Mouse (Mus musculus) myocyte (in vitro differentiated cells): ENCODE measurements around the gene Nuak1. TPM values are rescaled to one million over a fixed set of nuclear protein-coding genes. Genes with fewer than 3 reads are reported as not detected.

ENCODE experiments used
- H3K27me3 ChIP-seq: one replicate; pipeline ENCODE4 v1.6.1; 2011; ENCODE audit not compliant: control insufficient read depth, insufficient read depth, insufficient read length
- H3K36me3 ChIP-seq: one replicate; pipeline ENCODE4 v1.6.1; 2011; ENCODE audit not compliant: control insufficient read depth, insufficient read depth
- H3K4me2 ChIP-seq: one replicate; pipeline ENCODE4 v1.6.1; 2011; ENCODE audit warnings: low read depth, control low read depth
- H3K4me3 ChIP-seq: one replicate; pipeline ENCODE4 v1.5.1; 2011; ENCODE audit warnings: mild to moderate bottlenecking, control low read depth, moderate library complexity
- H3K79me2 ChIP-seq: one replicate; pipeline ENCODE4 v1.6.1; 2011; ENCODE audit not compliant: control insufficient read depth, insufficient read depth
- H3ac ChIP-seq: one replicate; pipeline ENCODE4 v1.6.1; 2011; ENCODE audit not compliant: control insufficient read depth, insufficient read length
- CEBPB ChIP-seq: IDR thresholded peaks from 2 replicates; pipeline ENCODE4 v1.6.1; 2011; ENCODE audit warnings: mild to moderate bottlenecking, moderate library complexity; ENCODE audit not compliant: poor library complexity, insufficient read depth, severe bottlenecking
- E2F4 ChIP-seq: IDR thresholded peaks from one replicate; pipeline ENCODE4 v1.6.1; 2011; ENCODE audit warnings: mild to moderate bottlenecking, control low read depth, moderate library complexity; ENCODE audit not compliant: insufficient read depth
- MAX ChIP-seq: IDR thresholded peaks from one replicate; pipeline ENCODE4 v1.6.1; 2011; ENCODE audit warnings: low read depth, mild to moderate bottlenecking, control low read depth
- MYOD1 ChIP-seq, 3 experiments: IDR thresholded peaks; one replicate each; pipeline ENCODE4 v1.6.1; 2011; ENCODE audit warnings: control low read depth in 2 of 3, low read depth in 2 of 3, mild to moderate bottlenecking in 2 of 3, moderate library complexity in 1 of 3; ENCODE audit not compliant: insufficient read length in 2 of 3, control insufficient read depth in 1 of 3
- MYOG ChIP-seq, 3 experiments: IDR thresholded peaks; one replicate each; pipeline ENCODE4 v1.6.1; 2011; ENCODE audit warnings: control low read depth in 2 of 3, low read depth in 2 of 3, mild to moderate bottlenecking in 2 of 3; ENCODE audit not compliant: insufficient read length in 2 of 3, control insufficient read depth in 1 of 3, insufficient read depth in 1 of 3
- POLR2A ChIP-seq: IDR thresholded peaks from one replicate; pipeline ENCODE4 v1.6.1; 2011; ENCODE audit warnings: low read depth, mild to moderate bottlenecking, control low read depth, moderate library complexity; ENCODE audit not compliant: insufficient read length
- POLR2AphosphoS2 ChIP-seq: IDR thresholded peaks from one replicate; pipeline ENCODE4 v1.6.1; 2011; ENCODE audit warnings: low read depth, control low read depth; ENCODE audit not compliant: insufficient read length
- REST ChIP-seq: IDR thresholded peaks from one replicate; pipeline ENCODE4 v1.6.1; 2011; ENCODE audit warnings: mild to moderate bottlenecking, control low read depth, moderate library complexity; ENCODE audit not compliant: insufficient read depth, insufficient read length
- SRF ChIP-seq: IDR thresholded peaks from one replicate; pipeline ENCODE4 v1.6.1; 2011; ENCODE audit warnings: low read depth; ENCODE audit not compliant: control insufficient read depth, insufficient read length
- TCF12 ChIP-seq: IDR thresholded peaks from one replicate; pipeline ENCODE4 v1.6.1; 2011; ENCODE audit warnings: mild to moderate bottlenecking, control low read depth; ENCODE audit not compliant: poor library complexity, insufficient read depth, severe bottlenecking
- TCF3 ChIP-seq: IDR thresholded peaks from one replicate; pipeline ENCODE4 v1.6.1; 2011; ENCODE audit warnings: low read depth, control low read depth; ENCODE audit not compliant: insufficient read length
- USF1 ChIP-seq: IDR thresholded peaks from one replicate; pipeline ENCODE4 v1.6.1; 2011; ENCODE audit warnings: low read depth, mild to moderate bottlenecking, control low read depth, moderate library complexity
- polyA plus RNA-seq: library from polyadenylated mRNA; unstranded; fragments of >200 nt; fragmentation: generic; extraction: Trizol; gene quantifications from one replicate; pipeline ENCODE4 v1.2.1, GENCODE M21; 2012; ENCODE audit warnings: missing spikeins

Gene Nuak1
- polyA plus RNA-seq, 1 experiment: 21.8 TPM

- no peaks in the 10 kb centered on the region for H3K79me2 ChIP-seq
- no peak overlapping the region for H3K4me2 ChIP-seq
- no peaks in the 10 kb centered on the region for H3K36me3 ChIP-seq
Observed at GRCm38 (mm10) chr10:84358738-84359120, 81.7 kb downstream of the Nuak1 start.

GRCm38 (mm10) chr10:84357997-84358737 lies 82.2 kb downstream of the Nuak1 start:
- Histone ChIP-seq H3K4me3 (no peak overlapping the region), H3K4me2 (no peak overlapping the region)

More at GRCm38 (mm10) chr10:84358738-84359120, 81.7 kb downstream of the Nuak1 start:
- Histone ChIP-seq H3K27me3 (no peaks in the 10 kb centered on the region), H3K4me3 (no peak overlapping the region), H3ac (no peak overlapping the region)
- TF ChIP-seq TCF12 (no peak), POLR2A (no peak), MAX (no peak), MYOD1 (IDR thresholded peaks at IDR 0.05; ENCODE audit: control insufficient read depth in 1 of 3, insufficient read length in 2 of 3, low read depth in 2 of 3) (no peak), MYOG (IDR thresholded peaks at IDR 0.05; ENCODE audit: control insufficient read depth in 1 of 3, insufficient read depth in 1 of 3, insufficient read length in 2 of 3, low read depth in 2 of 3) (no peak), TCF3 (no peak), SRF (no peak), POLR2AphosphoS2 (no peak), REST (no peak), CEBPB (no peak), USF1 (no peak), E2F4 (no peak)

GRCm38 (mm10) chr10:84357593-84357992 lies 82.8 kb downstream of the Nuak1 start:
- no peak overlapping the region for H3ac ChIP-seq
- H3K79me2 ChIP-seq: no peaks in the 10 kb centered on the region
- TF ChIP-seq REST (no peak), POLR2AphosphoS2 (no peak), MYOD1 (IDR thresholded peaks at IDR 0.05; ENCODE audit: control insufficient read depth in 1 of 3, insufficient read length in 2 of 3, low read depth in 2 of 3) (no peak), TCF3 (no peak), E2F4 (no peak), POLR2A (no peak), SRF (no peak), MYOG (IDR thresholded peaks at IDR 0.05; ENCODE audit: control insufficient read depth in 1 of 3, insufficient read depth in 1 of 3, insufficient read length in 2 of 3, low read depth in 2 of 3) (no peak), USF1 (no peak), MAX (no peak), CEBPB (no peak), TCF12 (no peak)
- H3K4me2 ChIP-seq: no peak overlapping the region
- no peaks in the 10 kb centered on the region for H3K36me3 ChIP-seq
- H3K27me3 ChIP-seq: no peaks in the 10 kb centered on the region
- H3K4me3 ChIP-seq: no peak overlapping the region

More at GRCm38 (mm10) chr10:84357997-84358737, 82.2 kb downstream of the Nuak1 start:
- TF ChIP-seq REST (no peak), MYOG (IDR thresholded peaks at IDR 0.05; ENCODE audit: control insufficient read depth in 1 of 3, insufficient read depth in 1 of 3, insufficient read length in 2 of 3, low read depth in 2 of 3) (peak in 1 of 3 experiments; percentile 46), E2F4 (no peak)
- Histone ChIP-seq H3K27me3 (no peaks in the 10 kb centered on the region), H3ac (no peak overlapping the region), H3K36me3 (no peaks in the 10 kb centered on the region), H3K79me2 (no peaks in the 10 kb centered on the region)

- no peak overlapping the region for H3K4me2 ChIP-seq
- no peaks in the 10 kb centered on the region for H3K79me2 ChIP-seq
- no peak overlapping the region for H3K4me3 ChIP-seq
- TF ChIP-seq TCF3 (no peak), SRF (no peak), MYOG (IDR thresholded peaks at IDR 0.05; ENCODE audit: control insufficient read depth in 1 of 3, insufficient read depth in 1 of 3, insufficient read length in 2 of 3, low read depth in 2 of 3) (no peak), POLR2A (no peak), MYOD1 (IDR thresholded peaks at IDR 0.05; ENCODE audit: control insufficient read depth in 1 of 3, insufficient read length in 2 of 3, low read depth in 2 of 3) (peak in 1 of 3 experiments; percentile 23)
- H3K36me3 ChIP-seq: no peaks in the 10 kb centered on the region
- no peaks in the 10 kb centered on the region for H3K27me3 ChIP-seq
- H3ac ChIP-seq: no peak overlapping the region
Observed at GRCm38 (mm10) chr10:84354323-84354722, 86.1 kb downstream of the Nuak1 start.

- Histone ChIP-seq H3K79me2 (no peaks in the 10 kb centered on the region), H3ac (no peak overlapping the region), H3K27me3 (no peaks in the 10 kb centered on the region), H3K4me2 (no peak overlapping the region), H3K4me3 (no peak overlapping the region), H3K36me3 (no peaks in the 10 kb centered on the region)
- TF ChIP-seq POLR2A (no peak), REST (no peak), POLR2AphosphoS2 (no peak), MAX (no peak), MYOD1 (IDR thresholded peaks at IDR 0.05; ENCODE audit: control insufficient read depth in 1 of 3, insufficient read length in 2 of 3, low read depth in 2 of 3) (peak in 2 of 3 experiments; percentile 50 to 53), TCF12 (no peak), MYOG (IDR thresholded peaks at IDR 0.05; ENCODE audit: control insufficient read depth in 1 of 3, insufficient read depth in 1 of 3, insufficient read length in 2 of 3, low read depth in 2 of 3) (peak in 1 of 3 experiments; percentile 41), SRF (no peak)
Observed at GRCm38 (mm10) chr10:84345730-84346129, 94.7 kb downstream of the Nuak1 start.
